Mouse (Mus musculus): Measurements from ENCODE around the gene Syt11.
"Not testable (repeated sequence)": the region's sequence is repeated elsewhere in the genome, so short reads cannot be mapped to it uniquely, and the experiment has no call there.

Syt11 gene

DNA sequence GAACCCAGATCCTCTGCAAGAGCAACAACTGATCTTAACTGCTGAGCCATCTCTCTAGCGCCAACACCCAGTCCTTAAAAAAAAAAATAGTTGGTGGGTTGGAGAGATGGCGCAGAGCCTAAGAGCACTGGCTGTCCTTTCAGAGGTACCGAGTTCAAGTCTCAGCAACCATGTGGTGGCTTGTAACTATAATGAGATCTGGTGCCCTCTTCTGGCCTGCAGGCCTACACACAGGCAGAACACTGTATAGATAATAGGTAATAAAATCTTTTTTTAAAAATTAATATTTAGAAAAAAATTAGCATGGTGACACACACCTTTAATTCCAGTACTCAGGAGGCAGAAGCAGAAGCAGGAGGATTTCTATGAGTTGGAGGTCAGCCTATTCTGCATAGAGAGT, 34.8 kb downstream of the Syt11 start:
- intact Hi-C loops (cut with DNase I) = loop anchor here (10.0 kb wide), 1 partner anchor 145 kb away; no protein-coding TSS in a partner anchor

DNA sequence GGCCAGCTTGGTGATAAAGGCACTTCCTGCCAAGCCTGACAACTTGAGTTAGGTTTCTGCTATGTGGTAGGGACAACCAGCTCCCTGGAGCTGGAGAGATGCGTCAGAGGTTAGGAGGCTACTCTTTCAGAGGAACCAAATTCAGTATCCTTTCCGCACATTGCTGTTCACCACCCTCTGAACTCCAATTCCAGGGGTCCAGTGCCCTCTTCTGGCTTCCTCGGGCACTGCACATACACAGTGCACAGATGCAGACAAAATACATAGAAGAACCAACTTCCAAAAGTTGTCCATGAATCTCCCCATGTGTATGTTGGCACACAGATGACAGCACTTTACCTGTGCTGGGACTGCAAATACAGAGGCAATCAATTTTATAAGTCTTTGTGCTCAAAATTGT, 36.3 kb downstream of the Syt11 start:
- intact Hi-C loops (cut with DNase I) = loop anchor here (5.0 kb wide), 1 partner anchor 51 kb away; the partner anchor contains the start of gene Khdc4

DNA sequence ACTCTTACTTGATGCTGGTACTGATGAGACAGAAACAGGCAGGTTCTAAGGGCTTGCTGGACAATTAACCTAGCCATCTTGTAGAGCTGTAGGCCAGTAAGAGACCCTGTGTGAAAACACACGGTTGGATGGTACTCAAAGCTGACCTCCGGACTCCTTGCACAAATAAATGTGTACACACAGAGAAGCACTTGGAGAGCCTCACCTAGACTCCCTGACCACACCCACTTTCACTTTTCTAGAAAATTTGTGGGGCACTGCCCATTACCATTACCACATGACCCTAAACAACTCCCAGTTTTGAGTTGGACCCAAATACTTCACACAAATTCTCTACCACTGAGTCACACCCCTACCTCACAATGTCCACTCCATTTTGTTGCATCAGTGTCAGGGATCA, 38.4 kb downstream of the Syt11 start:
- intact Hi-C loops (cut with DNase I) = loop anchor here (5.0 kb wide), 1 partner anchor 49 kb away; the partner anchor contains the start of gene Khdc4

DNA sequence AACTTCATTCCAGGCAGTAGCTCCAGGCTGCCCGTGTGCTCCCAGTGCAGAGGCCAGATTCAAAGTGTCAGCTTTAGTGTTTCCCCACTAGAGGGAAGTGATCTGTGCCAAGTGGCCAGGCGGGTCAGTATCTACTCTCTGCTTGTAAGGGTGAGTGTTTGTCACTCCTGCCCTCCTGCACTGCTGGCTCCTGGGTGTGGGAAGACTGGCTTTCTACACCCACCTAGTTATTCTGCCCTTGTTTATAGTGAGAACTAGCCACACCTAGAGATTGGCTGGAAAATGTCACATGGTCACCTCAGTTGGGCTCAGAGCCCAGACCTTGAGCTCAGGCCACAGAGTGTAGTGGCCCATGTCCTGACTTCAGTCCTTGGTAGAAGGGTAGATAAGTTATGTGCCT, 55.9 kb downstream of the Syt11 start:
- intact Hi-C loops (cut with DNase I) = no loop called here

GRCm38 (mm10) chr3:88717831-88718230, 57.1 kb downstream of the Syt11 start:
- intact Hi-C loops (cut with DNase I) = no loop called here

- intact Hi-C loops (cut with DNase I) = no loop called here
Measured at GRCm38 (mm10) chr3:88717198-88717798, 57.7 kb downstream of the Syt11 start.

DNA sequence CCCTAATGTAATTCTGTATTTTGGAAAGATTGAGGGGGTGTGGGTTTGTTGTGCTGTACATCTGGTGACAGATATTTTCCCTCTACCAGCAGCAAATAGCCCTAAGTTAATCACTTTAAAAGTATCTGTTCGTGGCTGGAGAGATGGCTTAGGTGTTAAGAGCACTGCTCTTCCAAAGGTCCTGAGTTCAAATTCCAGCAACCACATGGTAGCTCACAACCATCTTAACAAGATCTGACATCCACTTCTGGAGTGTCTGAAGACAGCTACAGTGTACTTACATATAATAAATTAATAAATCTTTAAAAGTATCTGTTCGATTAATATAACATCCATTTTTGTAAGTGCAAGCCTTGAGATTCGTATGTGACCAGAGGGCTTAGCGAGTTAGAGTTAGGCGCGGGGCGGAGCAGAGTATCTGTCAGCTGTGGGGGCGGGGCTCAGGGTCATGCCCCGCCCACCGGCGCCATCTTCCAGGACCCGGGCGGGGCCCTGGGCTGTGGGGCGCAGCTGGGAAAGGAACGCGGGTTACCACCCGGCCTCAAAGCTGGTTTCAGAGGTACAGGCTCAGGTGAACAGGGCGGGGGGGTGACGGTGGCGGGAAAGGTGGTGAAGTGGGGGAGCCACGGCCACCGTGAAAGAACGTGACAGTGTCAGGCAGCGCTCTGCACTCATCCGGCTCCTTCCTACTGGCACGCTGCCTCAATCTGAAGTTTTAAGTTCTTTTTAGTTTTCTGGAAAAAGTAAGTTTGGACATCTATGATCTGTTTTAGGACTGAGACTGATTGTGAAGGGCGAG, 58.4 kb downstream of the Syt11 start, which contains the start of gene Rit1:
TSS of gene Rit1 (plus strand) at position 440 of the 799 bp plus-strand sequence.
- intact Hi-C loops (cut with DNase I) = no loop called here

DNA sequence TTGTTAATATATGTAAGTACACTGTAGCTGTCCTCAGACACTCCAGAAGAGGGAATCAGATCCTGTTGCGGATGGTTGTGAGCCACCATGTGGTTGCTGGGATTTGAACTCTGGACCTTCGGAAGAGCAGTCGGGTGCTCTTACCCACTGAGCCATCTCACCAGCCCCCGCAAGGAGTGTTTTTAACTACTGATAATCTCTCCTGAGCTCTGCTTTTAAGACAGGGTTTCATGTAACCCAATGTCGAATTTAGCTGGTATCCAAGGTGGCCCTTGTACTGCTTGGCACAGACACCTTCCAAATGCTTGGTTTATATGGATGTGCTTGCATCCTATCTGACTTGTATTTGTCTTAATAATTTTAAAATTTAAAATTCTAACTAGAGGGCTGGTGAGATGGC, 59.2 kb downstream of the Syt11 start:
- intact Hi-C loops (cut with DNase I) = not testable (repeated sequence)

DNA sequence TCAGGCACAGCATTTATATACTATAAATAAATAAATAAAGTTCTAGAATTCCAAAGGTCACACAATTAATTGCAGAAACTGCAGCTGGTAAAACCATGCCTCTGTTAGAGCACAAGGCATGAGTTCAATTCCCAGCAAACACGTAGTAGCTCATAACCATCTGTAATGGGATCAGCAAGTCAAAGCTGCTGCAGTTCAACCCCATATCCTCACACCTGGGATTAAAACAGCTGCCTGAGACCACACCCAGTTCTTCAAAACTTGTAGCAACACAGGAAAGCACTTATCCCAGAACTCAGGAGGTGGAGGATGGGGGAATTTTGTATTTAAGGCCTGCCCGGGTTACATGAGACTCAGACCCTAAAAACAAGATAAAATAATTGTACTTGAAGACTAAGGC, 60.2 kb downstream of the Syt11 start:
- intact Hi-C loops (cut with DNase I) = no loop called here

GRCm38 (mm10) chr3:88713709-88714108, 61.3 kb downstream of the Syt11 start:
- intact Hi-C loops (cut with DNase I) = no loop called here

DNA sequence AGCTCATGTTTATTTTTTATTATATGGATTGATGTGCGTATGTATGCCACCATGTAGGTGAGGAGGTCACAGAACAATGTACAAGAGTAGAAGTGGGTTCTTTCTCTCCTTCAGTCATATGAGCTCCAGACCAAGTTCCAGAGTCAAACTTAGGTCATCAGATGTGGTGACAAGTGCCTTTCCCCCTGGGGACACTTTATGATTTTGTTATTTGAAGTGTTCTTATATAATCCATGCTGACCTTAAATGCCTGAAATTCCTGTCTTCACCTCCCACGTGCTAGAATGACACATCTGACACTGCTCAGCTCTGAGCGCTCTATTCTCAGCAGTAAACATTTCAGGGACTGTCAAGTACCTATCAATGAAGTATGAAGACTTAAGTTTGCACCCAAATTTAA, 73.7 kb downstream of the Syt11 start:
- intact Hi-C loops (cut with DNase I) = loop anchor here (10.0 kb wide), 1 partner anchor 344 kb away; no protein-coding TSS in a partner anchor

GRCm38 (mm10) chr3:88700247-88700646, 74.7 kb downstream of the Syt11 start:
- intact Hi-C loops (cut with DNase I) = loop anchor here (10.0 kb wide), 1 partner anchor 345 kb away; no protein-coding TSS in a partner anchor

DNA sequence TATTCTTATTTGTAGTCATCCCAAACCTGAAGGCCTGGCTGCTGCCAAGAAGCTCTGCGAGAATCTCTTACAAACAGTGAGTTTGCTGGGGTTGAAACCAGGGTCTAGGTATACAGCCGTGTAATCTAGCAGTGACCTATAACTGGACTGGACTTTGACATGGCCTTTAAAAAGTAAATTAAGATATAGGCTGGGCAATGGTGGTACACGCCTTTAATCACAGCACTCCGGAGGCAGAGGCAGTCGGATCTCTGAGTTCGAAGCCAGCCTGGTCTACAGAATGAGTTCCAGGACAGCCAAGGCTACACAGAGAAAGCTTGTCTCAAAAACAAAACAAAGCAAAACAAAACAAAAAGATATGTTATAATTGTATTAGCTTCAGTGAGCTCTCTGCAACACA, 76.1 kb downstream of the Syt11 start:
- intact Hi-C loops (cut with DNase I) = no loop called here

DNA sequence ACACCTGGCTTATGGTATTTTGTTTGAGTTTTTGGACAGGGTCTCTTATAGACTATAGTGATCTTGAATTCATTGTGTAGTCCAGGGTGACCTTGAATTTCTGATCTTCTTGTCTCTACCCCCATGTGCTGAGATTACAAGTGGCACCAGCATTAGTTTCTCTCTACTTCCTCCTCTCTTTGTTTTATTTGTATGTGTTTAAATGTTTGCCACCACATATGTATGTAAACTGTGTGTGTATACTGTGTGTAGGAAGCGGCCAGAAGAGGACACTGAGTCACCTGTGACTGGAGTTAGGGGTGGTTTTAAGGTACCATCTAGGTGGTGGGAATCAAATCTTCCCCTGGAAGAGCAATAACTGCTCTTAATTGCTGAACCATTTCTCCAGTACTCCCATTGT, 76.9 kb downstream of the Syt11 start:
- intact Hi-C loops (cut with DNase I) = no loop called here

DNA sequence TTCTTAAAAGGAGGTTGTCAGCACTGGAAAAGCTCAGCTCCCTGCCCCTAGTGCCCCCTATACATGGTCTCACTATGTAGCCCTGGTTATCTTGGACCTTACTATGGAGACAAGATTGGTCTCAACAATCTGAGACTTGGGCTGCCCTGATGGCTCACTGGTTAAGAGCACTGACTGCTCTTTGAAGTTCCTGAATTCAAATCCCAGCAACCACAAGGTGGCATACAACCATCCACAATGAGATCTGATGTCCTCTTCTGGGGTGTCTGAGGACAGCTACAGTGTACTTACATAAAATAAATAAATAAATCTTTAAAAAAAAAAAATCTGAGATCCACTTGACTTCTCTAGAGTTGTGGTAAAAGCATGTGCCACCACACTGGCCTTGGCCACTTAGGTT, 79.4 kb downstream of the Syt11 start:
- intact Hi-C loops (cut with DNase I) = no loop called here

Data from adrenal gland (tissue).